Mouse (Mus musculus): ENCODE measurements at regions not wholly inside any gene's neighbourhood (a gene's known extent, or its start where the extent isn't known, plus 50 kb on each side); places are given as distances from the start of the nearest gene placed in this dataset.
A peak's percentile ranks its signal among the peaks of the same experiment; 100 is the strongest.

- DNase-seq, result no peak
Measured at GRCm38 (mm10) chr8:101366722-101367121, 1418.7 kb downstream of the Cdh11 start.

DNA sequence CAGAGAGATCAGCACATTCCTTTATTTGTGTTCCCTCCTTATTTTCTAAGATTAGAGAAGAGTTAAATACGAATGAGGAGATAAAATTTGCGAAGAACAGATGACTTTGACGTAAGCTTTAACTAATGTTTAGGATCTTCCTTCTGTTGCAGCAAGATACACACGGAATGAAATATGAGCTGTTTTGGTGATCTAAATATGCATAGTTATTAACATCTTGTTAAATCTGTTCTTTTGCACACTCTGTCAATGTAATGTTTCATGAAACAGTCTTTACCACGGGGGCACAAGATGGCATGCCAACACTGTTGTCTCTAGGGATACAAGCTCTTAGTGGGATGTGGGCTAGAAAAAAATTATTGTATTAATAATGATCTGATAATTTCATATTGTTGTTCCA is 1434.6 kb downstream of the Cdh11 start:
- DNase-seq, result peak; percentile 9

DNA sequence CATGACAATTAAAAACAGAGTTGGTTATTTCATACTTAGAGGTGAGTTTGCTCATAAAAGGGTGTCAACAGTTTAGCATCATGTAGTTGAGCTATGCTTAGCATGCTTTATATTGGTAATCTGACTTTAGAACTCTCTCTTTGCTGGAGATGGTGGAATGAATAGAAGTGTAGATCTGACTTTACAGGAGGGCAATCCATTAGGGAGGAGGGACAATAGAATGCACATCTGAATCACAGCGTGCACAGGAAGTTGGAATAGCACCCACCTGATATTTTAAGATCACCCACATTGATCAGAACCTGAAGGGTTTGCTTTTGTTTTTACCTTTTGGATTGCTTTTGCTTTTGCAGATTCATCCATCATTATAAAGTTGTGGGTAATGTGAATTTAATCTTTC is 1435.7 kb downstream of the Cdh11 start:
- DNase-seq, result no peak

DNA sequence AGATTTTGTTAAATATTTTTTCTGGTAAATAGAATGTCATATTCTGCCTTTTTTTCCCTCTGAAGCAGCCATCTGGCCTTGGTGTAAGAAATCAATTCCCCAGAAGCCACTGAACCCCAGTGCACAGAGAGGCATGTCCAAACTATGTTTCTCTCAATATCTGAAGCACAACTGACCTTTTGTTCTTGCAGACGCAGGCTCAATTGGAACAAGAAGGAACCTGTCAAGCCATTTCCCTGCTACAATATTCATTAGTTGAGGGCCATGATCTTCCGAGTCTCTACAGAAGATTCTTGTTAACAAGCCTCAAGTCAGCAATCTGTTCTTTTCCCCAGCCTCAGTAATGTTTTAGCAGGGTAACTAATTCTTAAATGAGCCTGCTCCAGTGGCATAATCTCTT is 1456.2 kb downstream of the Cdh11 start:
- DNase-seq, result no peak

- no peak for DNase-seq
Measured at GRCm38 (mm10) chr8:101328780-101329179, 1456.7 kb downstream of the Cdh11 start.

GRCm38 (mm10) chr8:101298571-101298970 is 1486.9 kb downstream of the Cdh11 start:
- no peak for DNase-seq

DNA sequence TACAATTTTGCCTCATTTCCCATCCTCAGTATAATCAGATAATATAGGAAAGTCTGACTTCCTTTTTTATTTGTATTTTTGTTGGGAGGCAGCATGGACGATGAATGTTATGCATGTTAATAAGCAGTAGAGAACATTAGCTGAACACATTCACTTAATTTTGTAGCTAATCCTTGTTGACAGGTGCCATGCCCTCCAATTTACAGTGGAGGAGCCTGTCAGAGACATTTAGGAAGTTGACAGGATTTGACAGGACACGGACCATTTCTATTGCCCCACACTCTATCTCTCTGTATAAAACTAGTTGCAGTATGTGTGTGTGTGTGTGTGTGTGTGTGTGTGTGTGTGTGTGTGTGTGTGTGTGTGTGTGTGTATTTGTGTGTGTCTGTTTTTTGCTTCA is 1495.4 kb downstream of the Cdh11 start:
- DNase-seq, result no peak

GRCm38 (mm10) chr8:101242632-101243031 is 1542.8 kb downstream of the Cdh11 start:
- DNase-seq, result no peak

- DNase-seq, result peak; percentile 7
Measured at GRCm38 (mm10) chr8:101241854-101242253, 1543.6 kb downstream of the Cdh11 start.

- no peak for DNase-seq
Measured at GRCm38 (mm10) chr8:101197986-101198385, 1587.5 kb downstream of the Cdh11 start.

DNA sequence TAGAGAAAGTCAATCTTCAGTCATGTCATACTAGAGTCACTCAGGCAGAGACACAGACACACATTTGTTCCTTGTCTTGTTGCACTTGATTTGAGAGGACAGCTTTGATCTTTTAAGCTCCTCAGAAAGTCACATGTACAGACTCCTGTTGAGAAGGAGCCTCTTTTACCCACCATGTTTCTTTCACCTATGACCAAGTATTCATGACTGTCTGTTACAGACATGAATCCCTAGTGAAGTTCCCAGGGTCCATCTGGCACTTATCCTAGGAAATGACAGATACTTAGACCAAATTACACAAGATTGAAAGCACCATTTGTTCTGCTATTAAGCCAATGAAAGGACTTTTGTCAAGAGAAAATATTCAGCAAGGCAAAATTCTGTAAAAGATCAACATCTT is 1588.7 kb downstream of the Cdh11 start:
- no peak for DNase-seq

DNA sequence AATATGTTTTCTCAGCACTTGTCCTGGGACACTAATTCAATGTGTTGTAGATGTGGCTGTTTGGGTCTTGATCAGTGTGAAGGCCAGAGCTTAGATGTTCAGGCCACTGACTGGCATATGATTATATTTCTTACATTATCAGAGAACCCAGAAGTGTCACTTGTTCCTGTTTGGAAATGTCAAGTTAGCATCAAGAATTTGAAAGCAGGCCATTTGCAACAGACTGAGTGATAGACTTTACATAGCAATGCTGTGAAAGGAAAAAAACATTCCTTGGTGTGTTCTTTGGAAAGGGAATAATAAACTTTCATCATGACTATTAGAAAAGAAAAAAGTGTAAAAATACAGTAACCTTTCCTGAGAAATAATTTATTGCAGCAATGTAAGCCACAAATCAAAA is 1596.9 kb downstream of the Cdh11 start:
- no peak for DNase-seq

DNA sequence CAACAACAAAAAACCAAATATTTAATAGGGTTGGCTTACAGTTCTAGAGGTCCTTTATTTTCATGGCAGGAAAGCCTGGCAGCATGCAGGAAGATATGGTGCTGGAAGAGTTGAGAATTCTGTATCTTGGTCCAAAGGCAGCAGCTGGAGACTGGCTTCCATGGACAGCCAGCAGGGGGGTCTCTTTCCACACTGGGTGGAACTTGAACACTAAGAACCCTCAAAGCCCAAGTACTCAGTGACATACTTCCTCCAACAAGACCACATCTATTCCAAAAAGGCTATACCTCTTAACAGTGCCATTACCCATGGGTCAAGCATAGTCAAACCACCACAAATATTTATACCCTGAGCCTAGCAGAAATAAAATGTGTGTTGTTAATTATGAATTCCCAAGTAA is 1630.5 kb downstream of the Cdh11 start:
- DNase-seq, result no peak
